Mouse (Mus musculus) lung, postnatal 0 days (tissue): ENCODE results near the gene Slc12a1. TPM values are rescaled to one million over a fixed set of nuclear protein-coding genes. Genes with fewer than 3 reads are reported as not detected.

Source experiments
- ATAC-seq: fragments of 200-750 bp; cut with Nextera tagmentation; 2 replicates; pipeline ENCODE4 v1.8.0; 2017; ENCODE audit warnings: moderate library complexity
- DNase-seq: peaks from one replicate; pipeline ENCODE4 v3.0.0-alpha.2; 2016; ENCODE audit warnings: low spot score
- H3K27ac ChIP-seq: fragments of 300-500 bp; sonication (generic); 2 replicates; pipeline ENCODE4 v1.5.1; 2014; ENCODE audit warnings: antibody characterized with exemption, mild to moderate bottlenecking, low read length, mixed read lengths
- H3K27me3 ChIP-seq: fragments of 300-500 bp; sonication (generic); replicated peaks from 2 replicates; pipeline ENCODE4 v1.6.1; 2014; ENCODE audit warnings: low read length, mixed read lengths; ENCODE audit not compliant: insufficient read depth
- H3K36me3 ChIP-seq: fragments of 300-500 bp; sonication (generic); 2 replicates; pipeline ENCODE4 v1.6.1; 2014; ENCODE audit warnings: low read length, mixed read lengths; ENCODE audit not compliant: insufficient read depth
- H3K4me1 ChIP-seq: fragments of 300-500 bp; sonication (generic); 2 replicates; pipeline ENCODE4 v1.6.1; 2014; ENCODE audit warnings: antibody characterized with exemption, low read depth, low read length, mixed read lengths; ENCODE audit not compliant: insufficient read depth
- H3K4me2 ChIP-seq: fragments of 300-500 bp; sonication (generic); replicated peaks from 2 replicates; pipeline ENCODE4 v1.6.1; 2014; ENCODE audit warnings: low read depth, mild to moderate bottlenecking, low read length, moderate library complexity, mixed read lengths
- H3K4me3 ChIP-seq: fragments of 300-500 bp; sonication (generic); 2 replicates; pipeline ENCODE4 v1.5.1; 2014; ENCODE audit warnings: low read depth, low read length
- H3K9ac ChIP-seq: fragments of 300-500 bp; sonication (generic); replicated peaks from 2 replicates; pipeline ENCODE4 v1.6.1; 2014; ENCODE audit warnings: low read depth, mild to moderate bottlenecking
- H3K9me3 ChIP-seq: fragments of 300-500 bp; sonication (generic); 2 replicates; pipeline ENCODE4 v1.6.1; 2016; ENCODE audit warnings: low read length, mixed read lengths
- CTCF ChIP-seq: IDR thresholded peaks from 2 replicates; pipeline ENCODE4 v1.5.1; 2016; ENCODE audit warnings: antibody characterized with exemption, mild to moderate bottlenecking
- EP300 ChIP-seq: IDR thresholded peaks from 2 replicates; pipeline ENCODE4 v1.6.1; 2016; ENCODE audit warnings: antibody characterized with exemption, mild to moderate bottlenecking, control low read depth
- WGBS: fragments of 180-500 bp; shearing (Covaris S2); extraction: QIAGEN DNeasy Blood & Tissue Kit; methylation state at CpG from one replicate; pipeline ENCODE4 v1.1.7; 2014; 5-methylcytosine and 5-hydroxymethylcytosine counted together
- polyA plus RNA-seq: library from polyadenylated mRNA; unstranded; fragments of >200 nt; fragmentation: Nextera tagmentation; extraction: Ambion mirVana; gene quantifications from 2 replicates; pipeline ENCODE4 v1.2.1, GENCODE M21; 2015

The Slc12a1 gene
- polyA plus RNA-seq, 1 experiment from 2014 or later, result 0.06 TPM

- no peaks in the 10 kb centered on the region for H3K4me1 ChIP-seq
- no peaks in the 10 kb centered on the region for H3K36me3 ChIP-seq
- H3K4me3 ChIP-seq, result no peak overlapping the region
- 63% methylated on average over 5 of the region's 5 CpGs for WGBS
- peak; percentile 52 for ATAC-seq
- H3K4me2 ChIP-seq, result no peak overlapping the region
- H3K9me3 ChIP-seq, result no peaks in the 10 kb centered on the region
- H3K27ac ChIP-seq, result 0 out of 2 replicates have a peak overlapping the region, but pooled peaks have one; percentile 29
- no peak for TF ChIP-seq EP300
- TF ChIP-seq CTCF, result no peak
- DNase-seq, result peak; percentile 82
- H3K9ac ChIP-seq, result no peak overlapping the region
- H3K27me3 ChIP-seq, result no peaks in the 10 kb centered on the region
These were observed 124.4 kb downstream of the Slc12a1 start for GRCm38 (mm10) chr2:125276692-125277091.

GRCm38 (mm10) chr2:125278474-125278873 lies 126.2 kb downstream of the Slc12a1 start:
- H3K4me1 ChIP-seq, result no peaks in the 10 kb centered on the region
- H3K27ac ChIP-seq, result peak overlapping the region; percentile 5
- no peaks in the 10 kb centered on the region for H3K9me3 ChIP-seq
- no peak overlapping the region for H3K9ac ChIP-seq
- ATAC-seq (peak; percentile 90), DNase-seq (peak; percentile 92)
- 15% methylated on average over 7 of the region's 7 CpGs for WGBS
- no peaks in the 10 kb centered on the region for H3K27me3 ChIP-seq
- no peak overlapping the region for H3K4me2 ChIP-seq
- TF ChIP-seq EP300 (peak; percentile 43), CTCF (no peak)
- no peak overlapping the region for H3K4me3 ChIP-seq
- no peaks in the 10 kb centered on the region for H3K36me3 ChIP-seq

Other genes with a start within 250 kb of the Slc12a1 start
- 0.88 and 2.0 TPM in 2 replicates for gene Slc24a5, start 84.4 kb upstream of the Slc12a1 start, polyA plus RNA-seq
- 35.9 and 37.0 TPM in 2 replicates for gene Myef2, start 28.8 kb upstream of the Slc12a1 start, polyA plus RNA-seq
- gene Ctxn2, start 15.8 kb upstream of the Slc12a1 start, polyA plus RNA-seq, result not detected in 2 replicates
- 40.1 and 40.5 TPM in 2 replicates for gene Dut, start 94.7 kb downstream of the Slc12a1 start, polyA plus RNA-seq